In the genomic region with DNA sequence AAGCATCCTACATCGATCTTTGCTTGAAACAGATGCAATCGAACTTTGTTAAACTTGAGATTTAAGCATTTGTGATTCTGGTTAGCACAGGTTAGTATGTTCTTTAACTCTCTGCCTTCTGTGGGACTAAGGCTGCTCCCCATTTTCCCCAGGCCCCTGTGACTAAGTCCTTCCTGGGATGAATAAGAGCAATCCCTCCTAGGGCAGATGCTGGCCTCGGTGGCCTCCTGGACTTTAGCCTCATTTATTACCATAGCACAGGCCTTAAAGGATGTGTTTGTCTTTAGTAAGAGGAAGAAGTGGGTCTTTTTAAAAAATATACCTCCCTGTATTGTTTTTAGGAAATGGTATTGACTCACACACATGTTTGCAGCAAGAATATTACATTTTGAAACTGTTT, we compare ENCODE assay signal across 16 mouse cellular contexts.
"Had no signal": no experiment of that assay in that cellular context is flagged by ENCODE, and none has a peak within 500 bp of the region (broad histone marks: within the 10 kb centered on the region; RNA-seq: fewer than 3 reads in every experiment).

No protein-coding gene starts in this region.

- H3K27me3 ChIP-seq: neural tube, embryonic 13.5 days; neural tube, embryonic 15.5 days; stomach, embryonic 15.5 days had no signal

- H3K9ac ChIP-seq: neural tube, embryonic 13.5 days; neural tube, embryonic 15.5 days; stomach, embryonic 15.5 days had no signal

- H3K4me2 ChIP-seq: neural tube, embryonic 13.5 days; neural tube, embryonic 15.5 days; stomach, embryonic 15.5 days had no signal

- DNase-seq: retina, postnatal 1 day; right cerebral cortex, adult 18-20 months; right cerebral cortex, postnatal 14 days; right cerebral cortex, postnatal 25 days; right cerebral cortex, postnatal 4 days; spleen, adult 18-20 months; thymus, adult 18-20 months; thymus, adult 2 months; thymus, postnatal 14 days; thymus, postnatal 25 days; thymus, postnatal 36 days; thymus, postnatal 4 days had no signal

- H3K4me3 ChIP-seq: neural tube, embryonic 13.5 days; neural tube, embryonic 15.5 days; stomach, embryonic 15.5 days had no signal

- H3K9me3 ChIP-seq: neural tube, embryonic 13.5 days; neural tube, embryonic 15.5 days; stomach, embryonic 15.5 days had no signal

- H3K4me1 ChIP-seq: neural tube, embryonic 15.5 days; stomach, embryonic 15.5 days had no signal

- H3K36me3 ChIP-seq: neural tube, embryonic 13.5 days; neural tube, embryonic 15.5 days; stomach, embryonic 15.5 days had no signal

- H3K27ac ChIP-seq: neural tube, embryonic 13.5 days; neural tube, embryonic 15.5 days; stomach, embryonic 15.5 days; stomach, postnatal 0 days had no signal
